Mouse (Mus musculus) embryonic fibroblast, embryonic 13.5 days (primary cell): ENCODE data around the gene Hist1h1c.

Experiments
- CTCF ChIP-seq: IDR thresholded peaks from 2 replicates; pipeline ENCODE4 v1.5.1; 2011; ENCODE audit warnings: mild to moderate bottlenecking, control low read depth, low read length, moderate library complexity, borderline replicate concordance; ENCODE audit not compliant: insufficient read depth
- POLR2A ChIP-seq: IDR thresholded peaks from 2 replicates; pipeline ENCODE4 v1.6.1; 2011; ENCODE audit warnings: low read depth, mild to moderate bottlenecking, control low read depth, low read length, moderate library complexity

DNA sequence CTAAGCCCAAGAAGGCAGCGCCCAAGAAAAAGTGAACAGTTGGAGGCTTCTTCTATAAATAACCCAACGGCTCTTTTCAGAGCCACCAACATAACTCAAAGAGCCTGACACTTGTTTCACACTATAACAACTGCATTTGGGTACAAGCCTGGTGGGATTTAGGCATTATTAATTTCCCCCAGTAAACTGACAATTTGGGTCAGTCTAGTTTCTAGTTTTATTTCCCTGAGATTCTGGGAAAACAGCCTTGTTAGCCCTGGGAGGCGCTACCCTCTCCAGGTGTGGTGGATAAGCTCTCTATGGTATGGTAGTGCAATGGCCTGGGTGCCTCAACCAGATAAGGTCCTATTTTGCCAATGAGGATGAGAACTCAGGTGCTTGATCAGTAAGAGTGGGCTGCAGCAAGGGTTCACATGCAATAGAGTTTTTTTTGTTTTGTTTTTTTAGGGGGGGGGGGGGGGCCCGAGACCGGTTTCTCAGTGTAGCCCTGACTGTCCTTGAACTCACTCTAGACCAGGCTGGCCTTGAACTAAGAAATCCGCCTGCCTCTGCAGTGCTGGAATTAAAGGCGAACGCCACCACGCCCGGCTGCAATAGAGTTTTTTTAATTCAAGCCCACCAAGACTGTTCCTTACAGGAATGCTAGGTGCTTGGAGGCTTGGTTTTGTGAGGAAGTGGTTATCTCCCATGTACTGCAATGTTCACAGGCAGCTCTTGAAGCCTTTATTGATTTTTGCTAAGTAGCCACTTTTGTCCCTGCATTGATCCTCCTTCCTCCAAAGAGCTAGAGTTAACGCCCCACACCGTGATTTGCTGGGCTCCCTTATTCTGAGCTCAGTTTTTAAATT is 25.9 kb downstream of the Hist1h1c start:
- TF ChIP-seq CTCF (no peak), POLR2A (peak; percentile 61)
